Mouse (Mus musculus): ENCODE results near the gene Gm27179.
"Not testable (repeated sequence)": the region's sequence is repeated elsewhere in the genome, so short reads cannot be mapped to it uniquely, and the experiment has no call there.

Gm27179 gene

GRCm38 (mm10) chr14:69473941-69474646, 38.3 kb downstream of the Gm27179 start:
- not testable (repeated sequence) for DNase-seq (ENCODE audit: low spot score in 2 of 2)

GRCm38 (mm10) chr14:69473322-69473721, 39.0 kb downstream of the Gm27179 start:
- not testable (repeated sequence) for DNase-seq (ENCODE audit: low spot score in 2 of 2)

GRCm38 (mm10) chr14:69470122-69470708, 42.1 kb downstream of the Gm27179 start:
- not testable (repeated sequence) for DNase-seq (ENCODE audit: low spot score in 2 of 2)

GRCm38 (mm10) chr14:69467612-69468366, 44.6 kb downstream of the Gm27179 start:
- DNase-seq (ENCODE audit: low spot score in 2 of 2) = not testable (repeated sequence)

GRCm38 (mm10) chr14:69464465-69464864, 47.9 kb downstream of the Gm27179 start:
- DNase-seq (ENCODE audit: low spot score in 2 of 2) = not testable (repeated sequence)

Measured in urinary bladder, adult 18-20 months (tissue).